Comparison of ENCODE assay signal across 8 mouse cellular contexts in the genomic region with DNA sequence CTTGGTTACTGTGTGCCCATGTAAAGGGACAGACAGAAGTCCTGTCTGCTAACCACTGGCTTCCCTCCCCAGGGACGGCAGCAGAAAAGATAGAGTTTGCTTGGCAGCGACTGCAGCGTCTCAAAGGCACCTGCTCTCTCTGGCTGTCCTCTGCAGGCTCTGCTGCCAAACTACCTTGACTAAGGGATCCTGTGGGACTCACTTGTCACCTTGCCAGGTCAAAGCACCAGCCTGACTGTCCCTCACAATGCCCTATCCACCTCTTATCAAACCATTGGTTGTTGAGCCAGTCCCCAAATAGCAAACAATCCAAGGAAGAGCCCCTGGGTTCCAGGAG. TPM values are rescaled to one million over a fixed set of nuclear protein-coding genes. Genes with fewer than 3 reads are reported as not detected.
A peak's percentile ranks its signal among the peaks of the same experiment; 100 is the strongest.
DNase-seq lines count a peak whose midpoint lies in the region; ATAC-seq and TF ChIP-seq lines count a peak whose summit lies in the region.

No protein-coding gene starts in this region.

- WGBS in lung, postnatal 0 days: 37% methylated on average over 3 of the region's 3 CpGs
- 59% methylated on average over 3 of the region's 3 CpGs for WGBS in kidney, embryonic 16.5 days
- 46% methylated on average over 3 of the region's 3 CpGs for WGBS in neural tube, embryonic 12.5 days

- no peak for TF ChIP-seq EP300 in lung, postnatal 0 days (IDR thresholded peaks at IDR 0.05)

- no peaks in the 10 kb centered on the region for H3K9me3 ChIP-seq in lung, postnatal 0 days (ENCODE audit: low read length)
- H3K9me3 ChIP-seq in kidney, embryonic 16.5 days (ENCODE audit: low read length): no peaks in the 10 kb centered on the region
- H3K9me3 ChIP-seq in neural tube, embryonic 12.5 days: no peaks in the 10 kb centered on the region

- no peak for ATAC-seq in lung, postnatal 0 days
- no peak for ATAC-seq in kidney, embryonic 16.5 days (ENCODE audit: low FRiP score, low TSS enrichment)
- ATAC-seq in neural tube, embryonic 12.5 days (ENCODE audit: low FRiP score, low read depth): no peak

- peak overlapping the region; percentile 94 for H3K27ac ChIP-seq in lung, postnatal 0 days (ENCODE audit: low read length)
- peak overlapping the region; percentile 96 for H3K27ac ChIP-seq in kidney, embryonic 16.5 days (ENCODE audit: low read length)
- H3K27ac ChIP-seq in neural tube, embryonic 12.5 days: peak overlapping the region; percentile 86; the same call in 1 of the 2 replicates

- no peak overlapping the region for H3K4me3 ChIP-seq in lung, postnatal 0 days (ENCODE audit: low read depth, low read length)
- H3K4me3 ChIP-seq in kidney, embryonic 16.5 days (ENCODE audit: low read length): no peak overlapping the region
- H3K4me3 ChIP-seq in neural tube, embryonic 12.5 days: no peak overlapping the region

- no peaks in the 10 kb centered on the region for H3K36me3 ChIP-seq in lung, postnatal 0 days (ENCODE audit: insufficient read depth, low read length)
- H3K36me3 ChIP-seq in kidney, embryonic 16.5 days (ENCODE audit: insufficient read depth, low read length): no peaks in the 10 kb centered on the region
- H3K36me3 ChIP-seq in neural tube, embryonic 12.5 days: no peaks in the 10 kb centered on the region

- H3K4me1 ChIP-seq in lung, postnatal 0 days (ENCODE audit: insufficient read depth, low read depth, low read length): peaks cover 11% of the 10 kb centered on the region
- peaks cover 22% of the 10 kb centered on the region for H3K4me1 ChIP-seq in kidney, embryonic 16.5 days (ENCODE audit: insufficient read depth, low read length)
- H3K4me1 ChIP-seq in neural tube, embryonic 12.5 days: peaks cover 15% of the 10 kb centered on the region

- TF ChIP-seq CTCF in lung, postnatal 0 days (IDR thresholded peaks at IDR 0.05): no peak

- 0 out of 2 replicates have a peak overlapping the region, but pooled peaks have one; percentile 2 for H3K9ac ChIP-seq in lung, postnatal 0 days (replicated peaks; ENCODE audit: low read depth)
- H3K9ac ChIP-seq in kidney, embryonic 16.5 days (replicated peaks; ENCODE audit: low read length): peak overlapping the region; percentile 73
- H3K9ac ChIP-seq in neural tube, embryonic 12.5 days: peak overlapping the region; percentile 59; the same call in 1 of the 2 replicates

- H3K4me2 ChIP-seq in lung, postnatal 0 days (replicated peaks; ENCODE audit: low read depth, low read length): no peak overlapping the region
- H3K4me2 ChIP-seq in kidney, embryonic 16.5 days (replicated peaks; ENCODE audit: low read depth, low read length): no peak overlapping the region
- H3K4me2 ChIP-seq in neural tube, embryonic 12.5 days (replicated peaks): peak overlapping the region; percentile 47

- DNase-seq in lung, postnatal 0 days (ENCODE audit: low spot score): no peak
- no peak for DNase-seq in lung, adult 18-20 months
- peak; percentile 63 to 74 for DNase-seq in cerebellum, postnatal 14 days
- peak; percentile 98 for DNase-seq in heart, adult 11 months
- no peak for DNase-seq in right cerebral cortex, postnatal 36 days (ENCODE audit: low spot score in 2 of 2)
- no peak for DNase-seq in left cerebral cortex, adult 11 months (ENCODE audit: low spot score)

- no peaks in the 10 kb centered on the region for H3K27me3 ChIP-seq in lung, postnatal 0 days (replicated peaks; ENCODE audit: insufficient read depth, low read length)
- no peaks in the 10 kb centered on the region for H3K27me3 ChIP-seq in kidney, embryonic 16.5 days (ENCODE audit: insufficient read depth, low read length)
- H3K27me3 ChIP-seq in neural tube, embryonic 12.5 days (replicated peaks): no peaks in the 10 kb centered on the region

RNA-seq across cellular contexts. Expression of a gene that starts 38.0 kb away (rescaled TPM):
- polyA plus RNA-seq in lung, postnatal 0 days (2015; fragmentation: Nextera tagmentation; extraction: Ambion mirVana): 317 and 353 TPM in 2 replicates
- polyA plus RNA-seq in kidney, embryonic 16.5 days (2015; fragmentation: Nextera tagmentation; extraction: Ambion mirVana): 195 and 234 TPM in 2 replicates
- polyA plus RNA-seq in neural tube, embryonic 12.5 days (2016; fragmentation: Nextera tagmentation; extraction: Ambion mirVana): 568 and 599 TPM in 2 replicates

RNA-seq across cellular contexts. Expression of a gene that starts 49.9 kb away (rescaled TPM):
- polyA plus RNA-seq in lung, postnatal 0 days (2015; fragmentation: Nextera tagmentation; extraction: Ambion mirVana): 23.3 and 23.5 TPM in 2 replicates
- polyA plus RNA-seq in kidney, embryonic 16.5 days (2015; fragmentation: Nextera tagmentation; extraction: Ambion mirVana): 22.0 and 28.4 TPM in 2 replicates
- 25.1 and 27.8 TPM in 2 replicates for polyA plus RNA-seq in neural tube, embryonic 12.5 days (2016; fragmentation: Nextera tagmentation; extraction: Ambion mirVana)

Comparison
In these comparisons a context has a peak if more than half of its experiments do, and no peak if none do; other contexts are left out.
1. DNase-seq: peak in cerebellum, postnatal 14 days (2 of 2) and heart, adult 11 months (single experiment); none in lung, postnatal 0 days (single experiment), lung, adult 18-20 months (0 of 2), right cerebral cortex, postnatal 36 days (0 of 2) and left cerebral cortex, adult 11 months (single experiment).
2. H3K9ac ChIP-seq: peak in every context shown above with its lines; median percentile 73 in kidney, embryonic 16.5 days; 59 in neural tube, embryonic 12.5 days; 2 in lung, postnatal 0 days.
3. Peak in every context shown above with its lines, with median percentiles within 50 percentile points of each other: H3K27ac ChIP-seq.